Mouse (Mus musculus) megakaryocyte-erythroid progenitor cell, adult 5-6 weeks (primary cell): ENCODE results near the gene Dpp9. TPM values are rescaled to one million over a fixed set of nuclear protein-coding genes. Genes with fewer than 3 reads are reported as not detected.

Source experiments
- ATAC-seq: replicated peaks from 2 replicates; pipeline ENCODE4 v1.8.0; 2016; ENCODE audit warnings: mild to moderate bottlenecking, inconsistent platforms; ENCODE audit not compliant: severe bottlenecking, poor library complexity, low FRiP score, low TSS enrichment
- total RNA-seq, 2 experiments: library from RNA; stranded (forward) in 1 of 2; stranded (reverse) in 1 of 2; fragments of 200-1000, 215-1000 nt in 1 of 2; fragments of >200 nt in 1 of 2; fragmentation: Nextera tagmentation in 1 of 2; gene quantifications; 2 replicates each; pipeline ENCODE4 v1.2.3; 2014 to 2017

The Dpp9 gene
- total RNA-seq, 2 experiments from 2014 or later, result 11.7 to 25.3 TPM

DNA sequence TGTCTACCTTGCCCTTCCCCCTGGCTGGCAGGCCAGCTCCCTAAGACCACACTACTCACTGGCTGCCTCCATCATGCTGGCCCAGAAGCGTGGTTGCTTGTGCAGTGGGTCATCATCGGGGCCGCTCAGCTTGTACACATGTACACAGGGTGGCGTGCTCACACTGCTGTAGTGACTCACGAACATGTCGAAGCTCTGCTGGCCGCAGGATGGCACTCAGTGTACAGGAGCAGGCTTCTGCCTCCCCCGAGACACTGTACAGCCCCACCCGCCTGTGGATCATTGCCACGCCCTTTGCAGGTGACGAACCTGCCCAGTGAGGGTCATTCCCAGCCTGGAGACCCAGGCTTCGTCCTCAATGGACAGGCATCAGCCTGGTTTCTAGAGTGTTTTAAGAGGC is 24.3 kb downstream of the Dpp9 start:
- no peak for ATAC-seq

DNA sequence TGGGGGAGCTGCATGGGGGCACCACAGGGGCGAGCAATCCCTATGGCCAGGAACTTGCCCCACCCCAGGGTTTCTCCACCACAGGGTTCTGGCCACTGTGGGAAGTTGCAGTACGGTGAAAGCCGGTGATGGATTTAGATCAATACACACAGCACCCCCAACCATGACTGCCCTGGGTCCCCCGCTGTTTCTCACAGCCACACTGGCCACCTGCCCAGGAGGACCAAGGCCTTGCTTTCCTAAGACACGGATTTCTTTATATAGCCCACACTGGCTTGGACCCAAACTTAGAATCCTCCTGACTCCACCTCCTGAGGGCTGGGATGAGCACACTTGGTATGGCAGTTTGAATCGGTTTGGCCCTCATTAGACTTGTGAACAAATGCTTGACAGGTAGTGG is 27.4 kb downstream of the Dpp9 start:
- ATAC-seq, result no peak

DNA sequence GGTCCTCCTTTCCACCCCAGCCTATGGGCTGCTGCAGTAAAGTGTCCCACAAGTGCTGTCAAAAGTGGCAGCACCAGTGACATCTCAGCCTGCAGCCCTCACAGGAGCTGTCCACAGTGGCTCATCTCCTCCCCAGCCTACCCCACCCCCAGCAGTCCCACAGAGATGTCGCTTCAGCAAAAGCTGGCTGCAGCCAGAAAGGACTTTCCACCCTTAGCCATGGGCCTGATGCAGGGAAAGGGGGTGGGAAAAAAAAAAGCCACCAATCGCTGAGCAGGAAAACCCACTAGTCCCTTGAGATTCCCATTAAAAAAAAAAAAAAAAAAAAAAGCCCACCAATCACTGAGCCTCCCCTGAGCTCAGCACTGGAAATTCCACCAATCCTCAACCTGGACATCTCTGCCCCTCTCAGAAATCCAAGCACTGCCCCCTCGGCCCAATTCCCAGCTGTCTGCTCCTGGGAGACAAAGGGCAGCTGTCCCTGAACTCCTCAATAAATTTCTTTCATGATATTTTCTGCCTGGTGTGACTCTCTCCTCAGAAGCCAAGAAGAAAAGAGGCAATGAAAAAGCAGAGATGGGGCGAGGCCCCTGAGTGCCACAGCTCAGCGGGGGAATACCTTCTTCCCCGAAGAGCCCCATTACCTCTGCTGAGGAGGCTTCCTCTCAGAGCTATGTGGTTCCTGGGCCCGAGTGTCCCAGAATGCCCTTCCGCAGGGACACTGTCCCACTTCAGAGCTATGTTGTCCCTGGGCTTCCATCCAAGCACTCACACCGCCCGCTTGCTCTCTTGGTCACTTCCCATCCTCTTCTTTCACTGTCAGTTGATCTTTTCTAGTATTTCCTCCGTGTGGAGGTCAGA is 33.2 kb downstream of the Dpp9 start:
- ATAC-seq, result no peak

DNA sequence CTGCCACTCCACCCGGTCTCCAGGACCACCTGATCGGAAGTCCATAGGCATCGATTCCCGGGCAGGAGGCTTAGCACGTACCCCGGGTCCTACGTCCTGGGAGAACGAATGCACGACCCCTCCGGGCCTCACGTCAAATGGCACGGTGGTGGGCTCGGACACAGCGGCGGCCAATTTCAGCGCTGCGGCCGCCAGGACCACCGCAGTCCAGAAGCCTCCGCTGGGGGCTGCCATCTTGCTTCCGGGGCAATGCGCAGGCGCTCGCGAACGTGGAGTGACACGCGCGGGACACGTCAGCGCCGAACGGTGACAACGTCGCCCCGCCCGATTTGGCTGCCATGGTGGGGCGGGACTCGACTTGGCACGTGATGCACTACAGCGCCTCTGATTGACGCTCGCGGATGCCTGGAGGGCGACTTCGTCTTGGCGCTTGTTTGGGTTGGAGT is 35.0 kb downstream of the Dpp9 start, which contains the start of gene Mydgf:
Mydgf (minus strand) TSS at position 263 of the 446 bp plus-strand sequence.
- peak; percentile 96 for ATAC-seq

DNA sequence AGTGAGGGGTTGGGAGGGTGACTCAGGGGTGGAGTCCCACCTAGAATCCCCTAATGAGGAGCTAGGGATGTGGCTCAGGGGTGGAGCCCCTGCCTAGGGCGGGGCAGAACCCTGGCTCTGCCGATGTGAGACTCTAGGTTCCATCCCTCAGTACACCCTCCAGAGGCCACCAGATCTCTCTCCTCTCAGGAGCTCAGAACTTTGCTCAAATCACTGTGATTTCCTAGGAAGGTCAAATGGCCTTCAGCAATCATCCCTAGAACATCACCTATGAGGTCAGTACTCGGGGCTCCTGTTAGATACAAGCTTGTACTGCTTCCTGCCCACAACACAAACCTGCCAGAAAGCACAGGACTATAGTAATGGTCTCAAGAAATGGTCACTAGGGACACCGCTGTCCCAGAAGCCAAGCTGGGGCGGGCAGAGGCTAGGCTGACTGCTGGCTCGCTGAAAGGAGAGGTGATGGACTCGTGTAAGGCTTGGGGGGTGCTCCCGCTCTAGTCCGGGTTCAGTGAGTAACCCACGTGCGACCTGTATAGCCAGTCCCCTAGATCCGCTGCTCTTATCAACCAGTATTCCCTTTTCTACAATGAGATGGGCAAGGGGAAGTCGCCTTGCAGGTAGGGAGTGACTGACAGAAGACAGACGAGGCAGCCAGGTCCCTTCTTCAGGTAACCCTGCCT is 35.6 kb downstream of the Dpp9 start:
- ATAC-seq, result peak; percentile 53

DNA sequence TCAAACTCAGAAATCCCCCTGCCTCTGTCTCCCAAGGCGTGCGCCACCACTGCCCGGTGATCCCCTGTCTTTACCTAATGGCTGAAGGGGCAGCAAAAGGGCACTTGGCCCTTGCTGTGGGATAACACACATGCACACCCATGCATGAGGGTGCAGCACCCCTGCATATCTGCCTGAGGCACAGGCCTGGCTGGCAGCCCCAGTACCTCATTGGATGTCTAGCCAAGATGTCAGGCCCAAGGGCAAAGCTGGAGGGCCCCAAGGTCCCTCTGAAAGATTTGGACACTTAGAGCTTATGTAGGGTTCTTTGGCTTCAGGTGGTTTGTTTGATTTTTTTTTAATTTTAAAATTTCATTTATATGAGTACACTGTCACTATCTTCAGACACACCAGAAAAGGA is 43.3 kb downstream of the Dpp9 start:
- ATAC-seq, result no peak

DNA sequence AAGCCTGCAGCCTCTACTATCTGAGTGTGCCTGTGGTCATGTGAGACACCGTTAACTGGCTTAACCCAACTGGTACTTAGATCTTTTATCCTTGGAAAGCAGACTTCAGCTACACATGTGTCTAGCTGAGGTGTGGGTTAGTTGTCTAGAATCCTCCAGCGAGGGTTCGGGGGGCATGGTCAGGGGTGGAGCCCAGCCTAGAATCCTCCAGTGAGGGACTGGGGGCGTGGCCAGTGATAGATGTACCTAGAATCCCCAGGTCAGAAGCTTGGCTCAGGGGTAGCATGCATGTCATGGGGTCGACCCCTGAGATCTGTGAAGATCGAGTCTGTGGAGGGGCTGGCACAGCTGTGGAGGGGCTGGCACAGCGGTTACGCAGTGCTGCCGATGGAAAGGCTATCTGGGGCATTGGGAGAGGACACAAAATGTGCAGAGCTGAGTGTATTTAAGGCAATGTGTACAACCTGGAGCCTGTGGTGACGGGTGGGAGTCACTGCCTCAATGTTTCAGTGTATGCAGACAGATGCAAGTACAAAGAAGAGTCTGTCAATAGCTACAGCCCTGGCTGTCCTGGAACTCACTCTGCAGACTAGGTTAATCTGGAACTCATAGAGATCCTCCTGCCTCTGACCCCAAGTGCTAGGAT is 45.2 kb downstream of the Dpp9 start:
- no peak for ATAC-seq

DNA sequence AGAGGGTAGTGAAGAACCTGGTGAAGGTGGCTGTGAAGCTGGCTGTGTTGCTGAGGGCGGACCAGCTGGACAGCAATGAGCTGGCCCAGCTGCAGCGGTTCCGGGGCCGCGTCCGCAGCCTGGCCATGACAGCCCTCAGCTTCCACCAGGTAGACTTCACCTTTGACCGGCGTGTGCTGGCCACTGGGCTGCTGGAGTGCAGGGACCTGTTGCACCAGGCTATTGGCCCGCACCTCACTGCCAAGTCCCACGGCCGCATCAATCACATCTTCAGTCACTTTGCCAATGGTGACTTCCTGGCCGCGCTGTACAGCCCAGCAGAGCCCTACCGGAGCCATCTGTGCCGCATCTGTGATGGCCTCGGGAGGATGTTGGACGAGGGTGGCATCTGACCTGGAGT is 46.8 kb downstream of the Dpp9 start:
- no peak for ATAC-seq

DNA sequence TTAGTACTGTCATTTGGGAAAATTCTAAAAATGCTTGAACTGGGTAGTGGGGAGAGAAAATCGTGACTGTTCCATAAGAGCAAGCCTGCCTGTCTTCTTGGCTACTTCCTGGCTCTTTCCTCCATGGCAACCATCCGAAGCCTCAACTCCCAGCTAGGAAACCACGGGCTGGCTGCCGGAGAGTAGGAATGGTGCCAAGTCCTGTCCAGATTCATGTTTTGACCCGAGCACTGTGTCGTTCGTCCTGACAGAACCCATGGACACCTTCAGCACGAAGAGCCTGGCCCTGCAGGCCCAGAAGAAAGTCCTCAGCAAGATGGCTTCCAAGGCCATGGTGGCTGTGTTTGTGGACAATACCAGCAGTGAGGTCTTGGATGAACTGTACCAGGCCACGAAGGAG is 47.2 kb downstream of the Dpp9 start:
- no peak for ATAC-seq

DNA sequence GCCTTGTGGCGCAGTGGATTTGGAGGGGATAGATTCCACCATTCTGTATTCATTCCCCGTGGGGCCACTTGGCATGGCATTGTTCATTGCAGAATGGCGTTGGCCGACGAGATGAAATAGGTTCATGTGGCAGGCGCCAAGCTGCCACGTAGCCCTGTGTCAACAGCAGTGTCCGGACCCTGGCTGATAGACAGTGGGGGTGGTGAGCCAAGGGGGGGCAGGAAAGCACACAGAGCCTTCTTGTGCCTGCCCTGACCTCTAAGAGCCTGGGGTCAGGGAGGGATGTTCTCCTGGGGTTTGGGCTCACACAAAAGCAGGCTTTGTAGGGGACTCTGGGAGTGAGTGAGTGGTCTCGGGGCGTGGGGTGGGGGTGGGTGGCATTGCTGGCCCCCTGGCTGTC is 48.1 kb downstream of the Dpp9 start:
- no peak for ATAC-seq

DNA sequence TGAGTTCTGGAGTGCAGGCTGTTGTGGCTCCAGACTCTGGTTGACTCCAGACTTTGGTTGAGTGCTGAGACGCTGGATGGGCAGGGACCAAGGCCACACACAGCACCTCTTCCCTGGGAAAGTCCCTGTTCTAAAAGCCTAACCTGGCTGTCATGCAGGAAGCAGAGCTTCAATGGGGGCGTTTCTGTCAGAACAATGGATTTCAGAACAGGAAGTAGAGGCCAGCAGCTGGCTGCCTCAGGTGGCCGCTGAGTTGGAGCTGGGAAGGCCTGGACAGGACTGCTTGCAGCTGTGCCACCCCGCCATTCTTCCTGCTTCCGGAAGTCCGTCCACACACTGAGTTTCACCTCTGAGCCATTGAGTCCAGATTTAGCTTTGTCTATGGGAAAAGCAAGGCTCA is 48.9 kb downstream of the Dpp9 start:
- no peak for ATAC-seq

DNA sequence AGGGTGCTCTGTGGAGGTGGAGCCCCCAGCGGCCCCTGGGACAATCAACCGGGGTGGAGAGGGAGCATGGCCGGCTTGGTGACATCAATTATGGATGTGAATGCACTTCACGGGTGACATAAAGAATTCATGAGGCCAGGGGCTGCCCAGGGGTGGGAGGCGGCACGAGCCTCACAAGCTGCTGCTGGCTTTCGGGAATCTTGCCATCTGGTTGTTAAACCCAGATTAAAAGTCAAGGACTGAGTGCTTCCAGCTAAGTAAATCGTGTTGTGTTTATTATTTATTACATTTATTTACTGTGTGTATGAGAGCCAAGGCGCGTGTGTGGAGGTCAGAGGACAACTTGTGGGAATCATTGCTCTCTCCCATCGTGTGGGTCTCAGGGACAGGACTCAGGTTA is 53.0 kb downstream of the Dpp9 start:
- ATAC-seq, result no peak

DNA sequence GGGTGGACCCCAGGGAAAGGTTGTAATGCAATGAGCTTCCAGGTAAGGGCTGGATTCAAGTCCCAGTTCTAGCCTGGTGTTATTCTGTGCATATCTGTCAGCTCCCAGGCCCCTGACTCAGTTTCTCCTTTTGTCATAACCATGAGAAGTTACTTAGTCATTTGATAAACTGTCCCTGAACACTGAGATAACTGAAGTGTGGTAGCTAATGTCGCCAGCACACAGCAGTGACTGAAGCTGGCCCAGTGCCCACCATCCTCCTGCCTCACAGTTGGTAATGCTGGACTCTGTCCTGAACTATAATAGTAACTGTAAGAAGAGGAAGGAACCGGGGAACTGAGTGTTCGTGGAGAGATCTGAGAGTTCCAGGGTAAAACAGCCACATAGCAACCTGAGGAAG is 54.2 kb downstream of the Dpp9 start:
- ATAC-seq, result no peak

DNA sequence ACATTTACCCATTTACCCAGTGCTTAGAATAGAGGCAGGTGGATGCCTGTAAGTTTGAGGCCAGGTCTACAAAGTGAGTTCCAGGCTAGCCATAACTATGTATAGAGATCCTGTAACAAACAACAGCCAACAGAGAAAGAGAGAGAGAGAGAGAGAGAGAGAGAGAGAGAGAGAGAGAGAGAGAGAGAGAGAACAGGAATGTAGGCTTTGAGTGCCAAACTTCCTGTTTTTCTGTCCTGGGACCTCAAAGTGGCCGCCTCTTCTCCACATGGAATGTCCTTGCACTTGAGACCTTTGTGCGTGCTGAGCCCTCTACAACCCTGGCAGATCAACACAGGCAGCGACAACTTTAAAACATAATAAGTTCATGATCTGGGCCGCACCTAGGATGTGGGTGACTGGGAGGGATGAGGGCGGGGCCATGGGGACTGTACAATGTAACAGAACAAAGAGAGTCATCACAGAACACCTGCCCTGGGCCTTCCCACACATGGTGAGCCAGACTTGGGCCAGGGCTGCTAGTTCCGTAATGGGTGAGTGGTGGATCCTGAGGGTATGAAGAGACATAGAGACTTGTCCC is 55.1 kb downstream of the Dpp9 start:
- ATAC-seq, result no peak

DNA sequence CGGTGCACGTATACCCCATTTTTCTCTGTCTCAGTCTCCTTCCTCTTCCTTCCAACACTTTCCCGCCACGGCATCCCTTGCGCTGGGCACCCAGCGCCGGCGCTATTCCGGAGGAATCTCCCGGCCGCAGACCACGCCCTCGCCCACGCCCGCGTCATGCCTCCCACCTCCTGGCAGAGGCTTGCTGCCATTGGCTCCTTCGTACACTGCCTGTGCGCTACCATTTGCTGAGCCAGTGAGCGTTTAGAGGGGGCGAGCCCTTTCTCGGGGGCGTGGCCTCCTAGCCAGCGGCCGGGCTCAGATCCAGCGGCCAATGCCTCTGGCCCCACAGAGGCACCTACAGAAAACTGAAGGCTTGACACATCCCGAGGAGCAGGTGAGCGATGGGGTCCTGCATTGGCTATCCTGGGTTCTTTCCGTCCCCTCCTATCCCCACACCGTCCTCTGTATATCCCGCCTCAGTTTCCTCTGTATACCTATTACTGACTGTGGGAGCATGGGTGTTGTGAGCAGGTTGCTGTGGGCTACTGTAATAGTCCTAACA is 56.4 kb downstream of the Dpp9 start, which contains the start of gene Tnfaip8l1:
Tnfaip8l1 (plus strand) TSS at position 247 of the 544 bp plus-strand sequence.
- ATAC-seq, result peak; percentile 98

DNA sequence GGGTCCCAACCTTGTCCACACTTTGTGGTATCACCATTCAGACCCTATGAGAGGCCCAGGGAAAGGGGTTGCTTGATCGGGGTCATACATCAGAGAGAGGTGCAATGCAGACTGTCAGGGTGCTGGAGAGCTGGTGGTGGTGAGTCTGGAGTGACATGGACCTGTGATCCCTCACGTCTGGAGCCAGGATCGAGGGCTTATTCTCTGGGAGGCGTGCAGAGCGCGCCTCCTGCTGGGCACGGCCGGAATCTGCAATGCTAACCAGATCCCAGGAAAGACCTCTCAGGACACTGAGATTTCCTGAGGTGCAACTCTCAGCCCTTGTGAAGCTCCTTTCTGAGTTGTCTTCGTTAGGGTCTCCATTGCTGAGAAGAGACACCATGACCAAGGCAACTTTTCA is 59.0 kb downstream of the Dpp9 start:
- peak; percentile 13; the same call in 1 of the 2 replicates for ATAC-seq

DNA sequence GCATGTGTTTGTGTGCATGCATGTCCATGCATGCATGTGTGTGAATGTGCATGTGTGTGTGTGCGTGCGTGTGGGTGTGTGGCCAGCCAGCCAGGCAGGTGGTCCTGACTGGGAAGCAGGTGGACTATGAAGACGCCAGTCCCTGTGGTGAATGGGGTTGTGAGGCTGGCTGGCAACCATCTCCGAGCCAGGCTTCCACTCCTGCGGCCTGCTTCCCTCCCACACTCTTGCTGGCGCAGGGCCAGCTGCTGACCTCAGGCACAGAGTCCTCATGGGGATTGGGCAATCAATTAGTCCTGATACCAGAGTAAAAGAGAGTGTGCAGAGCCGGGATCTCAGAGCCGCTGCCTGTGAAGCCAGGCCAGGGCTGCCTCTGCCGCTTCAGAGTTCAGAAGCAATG is 65.1 kb downstream of the Dpp9 start:
- no peak for ATAC-seq

DNA sequence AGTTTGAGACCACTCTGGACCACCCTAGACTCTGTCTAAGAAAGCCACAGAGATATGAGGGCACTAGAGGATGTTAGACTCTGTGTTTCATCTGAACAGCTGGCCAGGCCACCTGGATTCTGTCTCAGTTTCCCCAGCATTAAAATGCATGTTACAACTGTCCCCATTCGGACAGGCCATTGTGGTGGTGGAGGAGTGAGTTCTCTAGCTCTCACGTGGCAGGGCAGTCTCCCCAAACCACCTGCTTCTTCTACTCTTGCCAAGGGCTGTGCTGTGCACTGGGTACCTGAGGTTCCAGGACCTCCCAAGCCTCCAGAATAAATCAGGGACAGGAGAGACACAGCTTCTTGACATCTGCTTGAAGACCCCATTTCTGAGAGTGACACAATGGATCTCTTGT is 68.8 kb downstream of the Dpp9 start:
- ATAC-seq, result no peak

DNA sequence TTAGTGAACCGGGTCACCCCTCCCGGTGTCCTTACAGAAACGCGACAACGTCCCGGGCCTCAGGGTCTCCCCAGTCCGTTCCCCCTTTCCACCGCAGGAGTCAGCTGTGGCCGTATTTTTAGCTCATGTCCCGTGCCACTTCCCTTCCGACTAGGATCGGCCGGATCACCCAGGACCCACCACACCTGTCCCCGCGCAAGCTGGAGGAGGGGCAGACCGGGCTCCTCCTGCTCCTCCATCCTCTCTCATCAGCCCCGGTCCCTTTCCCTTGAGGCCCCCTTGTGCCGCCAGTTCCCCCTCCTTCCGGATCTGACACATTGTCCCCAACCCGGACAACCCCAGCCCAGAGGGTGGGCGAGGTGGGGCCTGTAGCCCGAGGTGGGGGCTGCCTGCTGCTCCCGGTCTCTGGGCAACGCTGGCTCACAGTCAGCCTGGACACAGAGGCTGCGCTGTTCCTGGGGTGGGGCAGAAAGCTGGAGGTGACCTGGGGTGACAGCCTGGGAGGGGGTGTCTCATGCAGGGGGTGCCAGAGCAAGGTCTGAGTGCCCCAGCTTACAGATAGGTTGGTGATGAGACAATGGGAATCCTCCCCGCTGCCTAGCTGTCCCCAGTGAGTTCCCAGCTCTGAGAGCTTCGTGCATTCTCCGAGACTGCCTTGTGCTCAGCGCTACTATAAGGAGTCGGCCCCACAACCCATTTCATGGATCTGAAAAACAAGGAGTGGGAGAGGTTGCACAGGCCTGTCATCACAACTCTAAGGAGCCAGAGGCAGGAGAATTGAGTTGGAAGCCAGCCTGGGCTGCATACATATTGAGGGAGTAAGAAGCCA is 69.7 kb downstream of the Dpp9 start:
- no peak for ATAC-seq
